Mouse (Mus musculus) 3134 (cell line): ENCODE data around the gene Mfsd8.
"Not testable (repeated sequence)": the region's sequence is repeated elsewhere in the genome, so short reads cannot be mapped to it uniquely, and the experiment has no call there.

Experiments used
- DNase-seq: peaks from one replicate; pipeline ENCODE4 v3.0.0-alpha.2; 2011; ENCODE audit warnings: low spot score; ENCODE audit not compliant: insufficient read length; ENCODE audit errors: extremely low read depth

Gene Mfsd8

DNA sequence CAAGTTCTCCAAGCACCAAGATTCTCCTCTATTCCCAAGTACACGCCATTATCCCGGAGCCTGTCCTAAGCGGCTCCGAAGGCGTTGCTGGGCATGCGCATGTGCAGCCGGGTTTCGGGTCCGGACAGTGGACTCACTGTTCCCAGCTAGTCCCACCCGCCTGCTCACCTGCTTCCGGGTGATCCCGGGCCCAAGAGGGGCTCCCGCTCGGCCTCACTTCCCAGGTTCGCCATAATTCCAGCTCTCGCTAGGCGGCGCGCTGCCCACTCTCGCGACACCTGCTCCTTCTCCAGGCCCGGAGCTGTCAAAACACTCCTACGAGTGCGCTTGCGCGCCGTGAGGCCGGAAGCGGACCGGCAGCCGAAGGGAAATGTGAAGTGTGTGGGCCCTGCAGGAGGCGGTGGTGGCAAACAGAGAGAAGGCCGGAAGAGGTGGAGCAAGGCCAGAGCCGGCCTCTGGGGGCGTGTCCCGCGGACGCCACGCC lies at the start of gene Mfsd8:
Mfsd8 (minus strand) TSS at position 414 of the 484 bp plus-strand sequence.
- peak; percentile 99 for DNase-seq

- peak; percentile 47 for DNase-seq
Measured at GRCm38 (mm10) chr3:40894336-40894735, 47.6 kb upstream of the Mfsd8 start.

DNA sequence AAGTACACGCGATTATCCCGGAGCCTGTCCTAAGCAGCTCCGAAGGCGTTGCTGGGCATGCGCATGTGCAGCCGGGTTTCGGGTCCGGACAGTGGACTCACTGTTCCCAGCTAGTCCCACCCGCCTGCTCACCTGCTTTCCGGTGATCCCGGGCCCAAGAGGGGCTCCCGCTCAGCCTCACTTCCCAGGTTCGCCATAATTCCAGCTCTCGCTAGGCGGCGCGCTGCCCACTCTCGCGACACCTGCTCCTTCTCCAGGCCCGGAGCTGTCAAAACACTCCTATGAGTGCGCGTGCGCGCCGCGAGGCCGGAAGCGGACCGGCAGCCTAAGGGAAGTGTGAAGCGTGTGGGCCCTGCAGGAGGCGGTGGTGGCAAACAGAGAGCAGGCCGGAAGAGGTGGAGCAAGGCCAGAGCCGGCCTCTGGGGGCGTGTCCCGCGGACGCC lies 47.2 kb upstream of the Mfsd8 start:
- DNase-seq: peak; percentile 99

DNA sequence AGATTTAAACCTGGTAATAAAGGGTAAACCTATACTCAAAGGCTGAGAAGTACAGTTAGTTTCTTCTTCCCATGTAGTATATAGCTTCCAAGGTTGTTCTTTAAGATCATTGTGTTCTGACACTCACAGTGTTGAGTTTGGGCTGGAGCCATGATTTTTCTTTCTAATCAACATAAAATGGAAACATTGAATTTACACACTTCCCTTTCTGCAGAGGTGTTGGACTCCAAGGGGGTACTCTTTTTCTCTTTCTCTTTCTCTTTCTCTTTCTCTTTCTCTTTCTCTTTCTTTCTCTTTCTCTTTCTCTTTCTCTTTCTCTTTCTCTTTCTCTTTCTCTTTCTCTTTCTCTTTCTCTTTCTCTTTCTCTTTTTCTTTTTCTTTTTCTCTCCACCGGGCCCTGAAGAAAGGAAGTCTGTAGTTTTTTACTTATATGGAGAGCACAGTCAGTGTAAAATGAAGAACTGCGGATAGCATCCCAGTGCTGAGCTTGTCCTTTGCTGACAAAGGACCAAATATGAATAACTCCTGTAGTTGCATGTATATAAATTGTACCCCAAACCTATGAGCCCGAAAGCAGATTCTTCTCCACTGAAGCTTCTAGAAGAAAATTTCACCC lies 6.5 kb upstream of the Mfsd8 start:
- not testable (repeated sequence) for DNase-seq

DNA sequence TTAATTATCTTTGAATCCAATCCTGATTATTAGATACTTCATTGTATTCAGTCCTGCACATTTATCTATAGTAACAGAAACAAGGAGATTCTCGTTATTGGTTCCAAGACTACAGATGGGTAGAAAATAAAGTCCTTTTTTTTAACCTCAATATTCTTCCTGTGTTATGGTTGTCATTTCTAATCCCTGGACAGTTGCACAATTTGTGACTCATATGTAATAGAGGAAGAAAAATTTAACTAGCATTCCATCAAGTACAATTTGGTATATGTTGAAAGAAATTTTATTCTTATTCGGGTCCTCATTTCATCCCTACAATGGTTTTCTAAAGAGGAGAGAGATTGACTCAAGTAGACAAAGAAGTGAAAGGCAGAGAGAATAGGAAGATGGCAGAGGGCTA lies 1.2 kb upstream of the Mfsd8 start:
- DNase-seq: not testable (repeated sequence)

DNA sequence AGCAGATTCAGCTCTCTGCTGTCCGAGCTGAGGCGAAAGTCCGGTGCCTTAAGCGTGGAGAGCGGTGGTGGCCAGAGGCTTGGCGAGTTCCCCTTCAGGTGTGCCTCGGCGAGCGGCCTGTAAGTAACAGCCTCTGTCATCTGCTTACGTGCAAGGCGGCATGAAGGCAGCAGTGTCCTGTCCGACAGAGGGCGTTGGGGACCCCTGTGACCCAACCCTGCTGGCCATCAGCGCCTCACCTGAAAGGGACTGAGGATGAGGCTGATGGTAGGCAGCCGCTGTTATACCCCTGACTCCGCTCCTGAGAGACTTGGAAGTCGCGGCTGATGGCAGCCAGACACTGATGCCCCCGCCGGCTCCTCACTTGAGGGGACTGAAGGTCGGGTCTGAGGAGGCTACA lies 332 bp upstream of the Mfsd8 start:
- DNase-seq: peak; percentile 73

DNA sequence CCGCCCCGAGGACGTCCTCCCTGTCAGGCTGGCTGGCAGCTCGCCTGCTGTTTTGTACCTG lies 101 bp upstream of the Mfsd8 start, which contains the start of gene Abhd18:
Abhd18 (plus strand) TSS at position 14 of the 61 bp plus-strand sequence.
- DNase-seq: not testable (repeated sequence)

DNA sequence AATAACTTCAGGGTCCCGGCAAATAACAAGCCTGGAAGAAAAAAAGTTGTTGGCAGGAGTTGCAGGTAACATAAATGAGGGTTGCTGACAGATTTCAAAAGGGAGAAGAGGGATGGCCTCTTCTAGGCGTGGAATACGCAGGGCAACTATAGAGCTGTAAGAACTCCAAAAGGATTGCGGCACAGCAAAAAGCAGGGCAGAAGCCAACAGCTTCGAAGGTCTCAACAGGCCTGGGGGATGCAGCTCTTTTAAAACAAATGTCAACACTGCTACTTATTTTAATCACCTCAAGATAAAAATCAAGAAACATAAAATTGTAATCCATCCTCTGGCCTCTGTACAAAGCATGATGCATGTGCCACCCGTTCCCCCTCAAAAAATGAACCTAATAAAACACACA lies 1.2 kb downstream of the Mfsd8 start:
- DNase-seq: peak; percentile 24

- DNase-seq: no peak
Measured at GRCm38 (mm10) chr3:40813275-40813674, 33.4 kb downstream of the Mfsd8 start.

GRCm38 (mm10) chr3:40809894-40810293 lies 36.8 kb downstream of the Mfsd8 start:
- DNase-seq: no peak

GRCm38 (mm10) chr3:40808686-40809085 lies 38.0 kb downstream of the Mfsd8 start:
- no peak for DNase-seq

DNA sequence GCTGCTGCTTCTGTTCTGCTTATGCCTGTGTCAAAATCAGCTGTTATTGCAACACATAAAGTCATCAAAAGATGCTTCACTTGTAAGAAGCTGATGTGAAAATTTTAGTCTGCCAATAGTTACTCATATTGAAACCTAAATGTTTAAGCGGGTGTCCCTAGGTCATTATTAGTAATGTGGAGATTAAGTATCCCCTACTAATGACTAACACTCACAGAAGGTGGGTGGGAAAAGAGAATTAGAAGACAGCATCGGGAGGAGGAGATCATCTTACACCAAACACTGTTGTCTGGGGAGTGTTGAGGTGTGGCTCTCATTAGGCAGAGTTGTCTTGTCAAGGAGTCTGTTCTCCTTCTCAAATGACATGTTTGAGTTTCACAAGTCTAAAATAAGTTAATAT lies 39.8 kb downstream of the Mfsd8 start:
- no peak for DNase-seq

- no peak for DNase-seq
Measured at GRCm38 (mm10) chr3:40800373-40800823, 46.3 kb downstream of the Mfsd8 start.

DNA sequence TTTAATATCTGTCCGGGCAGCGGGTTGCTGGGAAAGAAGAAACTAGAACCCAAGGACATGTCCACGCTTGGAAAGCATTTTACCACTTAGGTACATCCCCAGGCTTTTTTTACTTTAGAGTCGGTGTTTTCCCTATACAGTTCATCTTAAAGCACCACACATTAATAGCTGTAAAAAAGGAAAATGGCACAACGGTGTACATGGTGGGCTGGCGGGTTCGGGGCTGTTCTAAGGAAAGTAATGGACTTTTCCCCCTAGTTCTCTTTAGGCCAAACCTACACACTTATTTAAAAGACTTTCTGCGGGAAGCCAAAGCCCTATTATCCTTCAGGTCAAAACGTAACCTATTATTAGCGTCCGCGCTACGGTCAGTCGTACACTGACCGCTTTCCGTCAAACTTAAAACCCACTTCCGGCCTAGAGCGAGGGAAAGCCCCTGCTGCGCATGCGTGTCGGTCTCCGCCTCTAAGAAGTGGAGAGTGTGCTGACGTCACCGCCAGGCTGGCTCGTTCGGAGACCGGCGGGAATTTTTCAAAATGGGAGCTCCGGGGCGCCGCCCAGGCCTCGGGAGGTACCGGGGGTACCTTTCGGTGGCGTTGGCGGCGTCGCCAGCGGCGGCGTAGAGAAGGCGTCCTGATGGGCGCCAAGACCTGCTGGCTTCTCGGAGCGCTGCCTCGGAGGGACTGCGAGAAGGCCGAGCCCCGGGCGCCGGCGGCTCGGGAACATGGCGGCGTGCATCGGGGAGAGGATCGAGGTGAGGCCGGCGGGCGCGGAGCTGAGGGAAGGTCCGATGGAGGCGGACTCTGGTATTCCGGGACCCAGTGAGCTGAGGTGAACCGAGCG lies 46.9 kb downstream of the Mfsd8 start, which contains the start of gene Plk4:
Plk4 (plus strand) TSS at position 490 of the 843 bp plus-strand sequence.
- DNase-seq: peak; percentile 89

DNA sequence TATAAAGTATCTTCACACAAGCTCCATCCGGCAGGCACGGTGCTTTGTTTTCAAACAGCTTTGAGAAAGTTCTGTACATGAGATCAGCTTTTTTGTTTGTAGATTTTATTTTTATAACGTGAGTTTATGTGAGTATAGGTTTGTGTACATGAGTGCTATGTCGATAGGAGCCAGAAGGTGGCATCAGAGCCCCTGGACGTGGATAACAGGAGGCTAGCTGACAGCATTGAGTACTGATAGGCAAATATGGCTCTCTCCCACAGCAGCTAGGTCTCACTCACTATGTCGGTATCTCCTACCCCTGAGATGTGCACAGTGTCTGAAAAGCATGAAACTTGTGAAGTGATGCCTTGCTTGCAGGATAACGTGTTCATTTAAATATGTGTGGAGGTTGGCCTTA lies 48.2 kb downstream of the Mfsd8 start:
- peak; percentile 34 for DNase-seq

GRCm38 (mm10) chr3:40798054-40798453 lies 48.6 kb downstream of the Mfsd8 start:
- no peak for DNase-seq

GRCm38 (mm10) chr3:40793783-40794182 lies 52.9 kb downstream of the Mfsd8 start:
- DNase-seq: no peak
